Mouse (Mus musculus): ENCODE data around the gene Dnajb12.

GRCm38 (mm10) chr10:59901986-59902605 is 22.7 kb downstream of the Dnajb12 start:
- TF ChIP-seq ZC3H11A (IDR thresholded peaks at IDR 0.05; ENCODE audit: low read depth, low read length): no peak
- no peak for TF ChIP-seq CHD2 (IDR thresholded peaks at IDR 0.05; ENCODE audit: low read length)
- no peak for TF ChIP-seq CTCF (IDR thresholded peaks at IDR 0.05 in 2 of 3, conservative IDR thresholded peaks at IDR 0.05 in 1 of 3; ENCODE audit: control insufficient read depth in 1 of 3, insufficient read depth in 1 of 3, low read depth in 2 of 3, low read length in 3 of 3, poor library complexity in 1 of 3, severe bottlenecking in 1 of 3)
- TF ChIP-seq RAD21 (IDR thresholded peaks at IDR 0.05; ENCODE audit: low read depth, low read length): no peak
- no peak for TF ChIP-seq POLR2A (IDR thresholded peaks at IDR 0.05; ENCODE audit: control insufficient read depth in 1 of 2, insufficient read depth in 1 of 2, low read depth in 1 of 2, low read length in 2 of 2, poor library complexity in 1 of 2)
- no peak for TF ChIP-seq MYC (IDR thresholded peaks at IDR 0.05; ENCODE audit: low read depth, low read length)

Measured in MEL (cell line).